Mouse (Mus musculus) layer of hippocampus, postnatal 10 days (tissue): Measurements from ENCODE around the gene Ndufs7. TPM values are rescaled to one million over a fixed set of nuclear protein-coding genes. Genes with fewer than 3 reads are reported as not detected.
"Not testable (repeated sequence)": the region's sequence is repeated elsewhere in the genome, so short reads cannot be mapped to it uniquely, and the experiment has no call there.

Experiments used
- DNase-seq, 2 experiments: peaks; one replicate each; pipeline ENCODE4 v3.0.0; 2021; ENCODE audit warnings: low spot score in 2 of 2
- long read RNA-seq: library from polyadenylated mRNA; stranded (forward); transcript quantifications from one replicate; pipeline ENCODE4 v2.0.0, GENCODE M21; 2023
- total RNA-seq, 2 experiments: library from RNA; stranded (reverse); gene quantifications; 2 replicates each; pipeline ENCODE4 v1.2.3; 2021

Ndufs7 gene
- 100 to 1,000 TPM; 143 to 152 TPM for total RNA-seq
- long read RNA-seq, transcript Ndufs7-201 (8 exons, 758 nt): major isoform, 224 of 436 reads
- long read RNA-seq, partial matches to known transcripts: 202 of 436 reads
- long read RNA-seq, other reads (novel, unspliced or antisense): 8 of 436 reads

DNA sequence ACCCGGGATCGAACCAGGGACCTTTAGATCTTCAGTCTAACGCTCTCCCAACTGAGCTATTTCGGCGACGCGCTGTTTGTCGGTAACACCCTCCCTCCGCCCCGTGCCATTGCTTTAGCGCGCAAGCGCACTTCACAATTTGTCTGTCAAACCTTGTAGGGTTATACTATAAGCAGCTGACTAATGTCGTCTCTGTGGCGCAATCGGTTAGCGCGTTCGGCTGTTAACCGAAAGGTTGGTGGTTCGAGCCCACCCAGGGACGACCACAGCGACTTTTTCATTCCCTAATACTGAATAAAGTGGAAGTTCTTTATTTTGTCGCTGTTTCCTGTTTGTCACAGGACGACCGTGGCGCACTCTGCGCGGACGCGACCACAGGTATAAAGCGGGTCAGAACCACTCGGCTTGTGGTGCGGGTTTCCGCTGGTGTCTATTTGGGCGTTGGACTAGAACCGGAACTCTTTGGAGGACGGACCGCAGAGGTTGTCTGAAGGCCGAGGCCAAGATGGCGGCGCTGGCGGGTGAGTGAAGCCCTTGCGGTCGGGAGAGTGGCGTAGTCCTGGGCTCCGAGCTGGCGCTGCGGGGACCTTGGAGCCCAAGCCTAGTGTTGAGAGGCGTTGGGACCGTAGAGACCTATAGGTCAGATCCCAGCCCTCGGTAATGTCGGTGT is at the start of gene Ndufs7:
Gene Ndufs7 (plus strand): TSS at position 151 of the 670 bp plus-strand sequence.
- DNase-seq: peak; percentile 97 to 98

DNA sequence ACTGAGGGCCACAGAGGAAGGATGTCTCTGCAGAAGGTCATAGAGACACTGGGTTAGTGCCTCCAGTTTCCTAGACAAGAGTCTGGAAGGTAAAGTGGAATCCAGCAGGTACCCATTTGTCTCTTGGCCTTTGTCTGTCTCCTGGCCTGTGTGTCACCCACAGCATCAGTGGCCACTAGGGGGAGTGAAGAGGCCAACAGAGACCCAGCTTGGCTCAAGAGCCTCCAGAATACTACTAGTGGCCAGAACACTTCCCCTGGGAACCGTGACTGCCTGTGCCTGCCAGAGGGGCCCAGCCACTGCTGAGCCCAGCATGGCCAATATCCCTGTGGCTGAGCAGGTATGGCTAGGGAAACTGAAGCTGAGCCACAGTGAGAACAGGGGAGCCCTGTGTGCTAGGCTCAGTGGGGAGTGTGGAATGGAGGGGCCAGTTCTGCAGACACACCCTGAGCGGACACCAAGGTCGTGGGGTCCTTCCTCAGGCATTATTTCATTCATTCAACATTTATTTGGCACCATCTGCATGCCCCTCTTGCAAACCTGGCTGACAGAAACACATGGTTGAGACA is 49.4 kb upstream of the Ndufs7 start:
- DNase-seq: peak; percentile 70 to 79

DNA sequence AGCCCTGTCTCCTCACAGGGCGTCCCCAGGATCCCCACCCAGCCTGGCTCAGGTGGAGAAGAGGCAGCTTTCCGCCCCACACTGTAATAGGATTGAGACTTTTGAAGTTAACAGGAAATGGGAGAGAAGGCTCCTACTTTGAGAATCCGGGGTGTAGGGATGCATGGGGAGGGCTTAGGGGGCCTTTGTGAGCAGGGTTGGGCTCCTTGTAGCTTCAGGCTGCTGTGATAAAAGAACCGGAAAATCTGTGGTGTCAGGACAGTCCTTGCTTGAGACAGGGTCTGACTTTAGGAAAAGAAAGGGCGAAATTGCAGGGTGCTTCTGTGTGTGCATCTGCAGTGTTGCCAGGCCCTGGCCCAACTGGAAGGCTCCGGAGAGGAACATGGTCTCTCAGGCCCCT is 48.4 kb upstream of the Ndufs7 start:
- DNase-seq: no peak

GRCm38 (mm10) chr10:80204055-80204454 is 44.9 kb upstream of the Ndufs7 start:
- no peak for DNase-seq

DNA sequence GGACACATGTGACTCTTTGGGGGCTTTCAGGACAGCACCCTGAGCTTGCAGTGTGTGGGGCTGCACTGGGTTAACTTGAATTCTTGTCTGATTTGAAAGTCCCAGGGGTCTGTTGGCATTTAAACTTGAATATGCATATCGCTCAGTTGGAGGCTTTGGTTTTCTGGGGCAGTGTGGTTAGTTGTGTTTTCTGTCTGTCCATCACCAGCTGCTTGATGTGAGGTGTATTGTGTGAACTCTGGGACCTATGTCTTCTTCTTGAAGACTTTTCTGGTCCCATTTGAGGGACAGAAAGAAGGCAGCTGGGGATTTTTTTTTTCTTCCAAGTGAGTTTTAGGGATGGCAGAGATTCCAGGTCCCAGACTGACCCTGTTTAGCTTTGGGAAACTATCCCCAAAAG is 41.7 kb upstream of the Ndufs7 start:
- no peak for DNase-seq

DNA sequence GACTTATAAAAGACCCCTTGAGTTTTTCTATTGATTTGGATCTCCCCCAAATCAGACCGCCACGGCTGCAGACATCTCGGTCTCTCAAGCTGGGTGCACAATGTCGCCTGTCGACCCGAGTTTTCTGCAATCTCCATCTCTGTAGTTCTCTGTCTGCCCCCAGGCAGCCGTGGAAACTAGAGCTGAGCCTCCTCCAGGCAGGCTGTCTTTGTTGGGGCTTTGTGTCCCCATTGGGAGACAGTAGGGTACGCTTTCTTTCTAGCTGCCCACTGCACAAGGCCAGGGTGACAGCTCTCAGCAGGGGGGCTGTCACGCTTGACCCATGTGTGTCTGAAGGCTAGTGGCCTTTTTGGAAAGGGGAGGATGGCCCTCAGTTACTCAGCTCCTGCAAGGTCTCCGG is 41.2 kb upstream of the Ndufs7 start:
- DNase-seq: no peak

DNA sequence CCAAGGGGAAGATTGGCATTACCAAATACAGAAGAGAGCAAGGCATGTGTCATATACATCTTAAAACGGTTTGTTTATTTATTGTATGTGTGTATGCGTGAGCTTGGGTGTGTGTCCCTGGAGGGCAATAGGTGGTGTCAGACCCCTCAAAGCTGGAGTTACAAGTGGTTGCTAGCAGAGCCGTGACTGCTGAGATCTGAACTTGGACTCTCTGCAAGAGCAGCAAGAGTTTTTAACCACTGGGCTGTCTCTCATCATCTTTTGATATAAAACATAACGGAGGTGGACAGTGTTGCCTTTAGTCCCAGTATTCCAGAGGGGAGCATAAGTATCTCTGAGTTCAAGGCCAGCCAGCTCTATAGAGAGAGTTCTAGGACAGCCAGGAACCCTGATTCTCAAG is 40.7 kb upstream of the Ndufs7 start:
- DNase-seq: no peak

DNA sequence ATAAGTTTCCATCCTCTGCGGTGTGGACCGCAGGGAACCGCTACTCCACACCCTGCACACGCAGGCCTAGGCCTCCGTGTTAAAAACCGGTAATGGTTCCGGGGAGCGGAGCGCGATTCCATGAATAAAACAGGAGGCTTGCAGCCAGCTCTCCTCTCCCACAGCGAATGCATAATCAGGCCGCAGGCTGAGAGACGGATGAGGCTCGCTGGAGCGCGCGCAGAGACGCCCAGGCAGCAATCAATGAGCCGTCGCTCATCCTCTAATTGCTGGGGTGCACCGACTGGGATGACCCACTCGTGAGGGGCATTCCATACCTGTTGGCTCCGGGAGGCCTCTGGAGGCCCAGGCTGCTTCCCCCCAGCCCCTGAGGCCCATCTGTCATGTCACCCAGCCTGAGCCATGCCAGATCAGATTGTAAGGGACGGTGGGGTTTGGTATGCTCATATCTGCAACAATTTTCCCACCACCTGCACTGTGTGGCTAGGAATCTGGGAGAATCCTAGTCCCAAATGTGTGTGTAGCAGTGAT is 40.0 kb upstream of the Ndufs7 start:
- peak; percentile 44 to 51 for DNase-seq

DNA sequence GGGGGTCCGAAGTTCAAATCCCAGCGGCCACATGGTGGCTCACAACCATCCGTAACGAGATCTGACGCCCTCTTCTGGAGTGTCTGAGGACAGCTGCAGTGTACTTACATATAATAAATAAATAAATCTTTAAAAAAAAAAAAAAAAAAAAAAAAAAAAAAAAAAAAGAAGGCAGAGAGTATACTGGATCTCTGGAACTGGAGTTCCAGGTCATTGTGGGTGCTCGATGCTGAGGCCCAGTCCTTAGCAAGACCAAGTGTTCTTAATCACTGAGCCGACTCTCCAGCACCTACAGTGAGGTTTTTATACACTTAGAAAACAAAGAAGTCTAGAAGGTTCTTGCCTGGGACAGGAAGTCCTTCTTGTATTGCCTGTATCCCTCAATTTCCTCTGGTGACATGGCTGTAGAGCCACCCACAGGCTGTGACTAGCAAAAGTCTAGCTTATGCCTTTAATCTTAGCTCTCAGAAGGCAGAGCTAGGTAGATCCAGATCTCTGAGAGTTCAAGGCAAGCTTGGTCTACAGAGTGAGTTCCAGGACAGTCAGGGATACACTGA is 37.3 kb upstream of the Ndufs7 start:
- not testable (repeated sequence) for DNase-seq

GRCm38 (mm10) chr10:80215048-80215772 is 33.7 kb upstream of the Ndufs7 start:
- DNase-seq: no peak

- no peak for DNase-seq
Measured at GRCm38 (mm10) chr10:80220676-80221075, 28.2 kb upstream of the Ndufs7 start.

GRCm38 (mm10) chr10:80223137-80223536 is 25.8 kb upstream of the Ndufs7 start:
- DNase-seq: not testable (repeated sequence)

DNA sequence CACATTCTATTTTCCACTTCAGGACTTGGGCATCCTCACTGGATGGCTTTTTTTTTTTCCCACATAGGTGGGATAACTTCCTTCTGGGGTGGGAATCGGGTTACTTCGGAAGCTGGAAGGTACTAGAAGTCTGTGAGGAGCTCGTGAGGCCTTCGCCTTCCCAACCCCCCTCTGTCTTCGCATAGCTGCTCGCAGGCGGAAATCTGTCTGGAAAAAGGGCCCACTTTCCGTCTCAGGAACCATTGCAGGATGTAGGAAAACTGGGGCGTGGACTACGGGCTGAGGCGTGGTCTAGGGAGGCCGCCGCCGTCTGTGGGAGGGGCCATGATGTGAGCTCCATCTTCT is 22.9 kb upstream of the Ndufs7 start:
- DNase-seq: no peak

- peak; percentile 96 to 98 for DNase-seq
Measured at GRCm38 (mm10) chr10:80226416-80227165, 22.3 kb upstream of the Ndufs7 start, which contains the start of gene Mum1. Gene Mum1 (plus strand): TSS chr10:80226434.

DNA sequence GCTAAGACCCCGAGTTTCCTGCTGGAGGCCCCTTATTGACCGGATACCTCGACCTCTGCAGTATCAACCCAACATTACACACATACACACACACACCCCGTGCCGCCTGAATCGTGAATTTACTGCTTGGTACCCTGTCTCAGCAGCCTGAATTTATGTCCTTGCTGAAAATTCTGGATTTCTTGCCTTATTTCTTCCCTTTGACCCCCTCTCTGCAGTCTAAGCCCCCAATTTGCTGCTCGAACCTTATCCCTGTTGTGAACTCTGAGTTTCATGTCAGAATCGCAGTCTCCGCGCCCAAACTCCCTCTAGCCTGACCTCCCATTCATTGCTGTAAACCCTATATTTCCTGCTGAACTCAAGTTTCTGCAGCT is 21.8 kb upstream of the Ndufs7 start:
- no peak for DNase-seq

GRCm38 (mm10) chr10:80227877-80228775 is 20.8 kb upstream of the Ndufs7 start:
- no peak for DNase-seq

GRCm38 (mm10) chr10:80236145-80236825 is 12.6 kb upstream of the Ndufs7 start:
- DNase-seq: peak; percentile 45 to 48

GRCm38 (mm10) chr10:80237020-80237419 is 11.9 kb upstream of the Ndufs7 start:
- DNase-seq: no peak

GRCm38 (mm10) chr10:80238306-80238705 is 10.6 kb upstream of the Ndufs7 start:
- DNase-seq: no peak
